Mouse (Mus musculus) erythroblast, embryonic 14.5 days (primary cell): ENCODE results near the gene Acat3.

Experiments
- GATA1 ChIP-seq: IDR thresholded peaks from 2 replicates; pipeline ENCODE4 v1.6.1; 2012; ENCODE audit warnings: low read length, inconsistent platforms, mixed read lengths
- TAL1 ChIP-seq: IDR thresholded peaks from 3 replicates; pipeline ENCODE4 v1.6.1; 2012; ENCODE audit warnings: low read length, inconsistent platforms, mixed read lengths

DNA sequence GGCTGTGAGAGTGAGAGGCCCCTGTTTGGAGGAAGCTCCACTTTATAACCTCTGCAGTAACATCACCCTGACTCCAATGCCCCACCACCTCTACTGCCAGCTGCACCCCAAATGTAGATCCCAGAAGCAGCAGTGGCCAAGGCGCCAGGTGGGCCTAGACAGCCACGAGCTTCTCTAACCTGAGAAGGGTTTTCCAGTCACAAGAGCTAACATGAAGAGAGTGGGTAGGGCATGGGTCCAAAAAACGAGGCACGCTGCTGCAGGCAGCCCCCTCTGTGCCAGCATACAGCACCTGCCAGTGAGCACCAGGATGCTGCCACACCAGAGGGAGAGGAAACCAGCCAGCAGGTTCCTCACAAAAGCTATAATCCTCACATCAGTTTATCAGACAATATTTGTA is 49.3 kb downstream of the Acat3 start:
- TF ChIP-seq GATA1 (no peak), TAL1 (no peak)
